Mouse (Mus musculus): Measurements from ENCODE around the gene Atp7b. TPM values are rescaled to one million over a fixed set of nuclear protein-coding genes. Genes with fewer than 3 reads are reported as not detected.

The Atp7b gene
- polyA plus RNA-seq, 1 experiment = 0.04 TPM

DNA sequence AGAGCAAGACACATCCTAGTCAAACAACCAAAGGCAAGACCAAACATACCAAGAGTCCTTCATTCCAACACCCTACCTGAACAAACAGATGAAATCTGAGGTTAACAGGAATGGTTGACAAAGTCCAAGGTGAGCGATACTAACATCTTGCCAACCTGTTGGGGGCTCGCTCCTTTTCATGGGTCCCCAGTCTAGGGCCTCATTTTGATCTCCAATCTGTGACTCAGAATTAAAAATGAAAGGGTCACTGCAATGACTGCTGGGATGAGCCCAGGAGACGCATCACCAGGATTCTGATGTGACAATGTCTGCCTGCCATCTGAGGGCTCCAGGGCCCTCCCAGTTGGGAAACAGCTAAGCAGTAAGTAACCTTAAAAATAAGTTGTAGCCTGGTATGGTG lies 90.6 kb downstream of the Atp7b start, which contains the start of gene Ccdc70:
Ccdc70 (plus strand) TSS at position 301 of the 400 bp plus-strand sequence.
- H3K79me3 ChIP-seq (ENCODE audit: low read depth) = no peaks in the 10 kb centered on the region
- H3K36me3 ChIP-seq (ENCODE audit: control insufficient read depth, insufficient read depth) = no peaks in the 10 kb centered on the region
- H3K27me3 ChIP-seq (ENCODE audit: control insufficient read depth, insufficient read depth, insufficient read length) = no peaks in the 10 kb centered on the region
- H3K4me3 ChIP-seq (ENCODE audit: insufficient read depth, poor library complexity, severe bottlenecking) = no peak within 1 kb of the TSS
- H3K79me2 ChIP-seq (ENCODE audit: control insufficient read depth, insufficient read depth) = no peaks in the 10 kb centered on the region
- no peak for TF ChIP-seq USF1 (IDR thresholded peaks at IDR 0.05; ENCODE audit: low read depth)
- no peak for TF ChIP-seq FOSL1 (IDR thresholded peaks at IDR 0.05; ENCODE audit: insufficient read depth, low read length, poor library complexity, severe bottlenecking)
- no peak for TF ChIP-seq CEBPB (IDR thresholded peaks at IDR 0.05; ENCODE audit: low read depth)
- H3ac ChIP-seq (ENCODE audit: control insufficient read depth, insufficient read length, low read depth) = no peak within 1 kb of the TSS

- H3K79me2 ChIP-seq (ENCODE audit: control insufficient read depth, insufficient read depth) = no peaks in the 10 kb centered on the region
- H3K27me3 ChIP-seq (ENCODE audit: control insufficient read depth, insufficient read depth, insufficient read length) = no peaks in the 10 kb centered on the region
- H3K4me3 ChIP-seq (ENCODE audit: insufficient read depth, poor library complexity, severe bottlenecking) = no peak overlapping the region
- H3K36me3 ChIP-seq (ENCODE audit: control insufficient read depth, insufficient read depth) = no peaks in the 10 kb centered on the region
- no peaks in the 10 kb centered on the region for H3K79me3 ChIP-seq (ENCODE audit: low read depth)
- TF ChIP-seq MYOG (IDR thresholded peaks at IDR 0.05; ENCODE audit: control insufficient read depth, extremely low read depth, insufficient read length) (no peak), MAX (IDR thresholded peaks at IDR 0.05) (no peak), CTCF (IDR thresholded peaks at IDR 0.05; ENCODE audit: control insufficient read depth, insufficient read depth, insufficient read length) (no peak), USF1 (IDR thresholded peaks at IDR 0.05; ENCODE audit: low read depth) (no peak), FOSL1 (IDR thresholded peaks at IDR 0.05; ENCODE audit: insufficient read depth, low read length, poor library complexity, severe bottlenecking) (no peak), CEBPB (IDR thresholded peaks at IDR 0.05; ENCODE audit: low read depth) (no peak), MYOD1 (IDR thresholded peaks at IDR 0.05; ENCODE audit: control insufficient read depth, insufficient read length, low read depth) (no peak)
- H3ac ChIP-seq (ENCODE audit: control insufficient read depth, insufficient read length, low read depth) = no peak overlapping the region
Measured at GRCm38 (mm10) chr8:21966646-21967045, 93.5 kb downstream of the Atp7b start.

- Histone ChIP-seq H3K27me3 (ENCODE audit: control insufficient read depth, insufficient read depth, insufficient read length) (no peaks in the 10 kb centered on the region), H3K79me3 (ENCODE audit: low read depth) (no peaks in the 10 kb centered on the region), H3K4me3 (ENCODE audit: insufficient read depth, poor library complexity, severe bottlenecking) (no peak within 1 kb of the TSS), H3K36me3 (ENCODE audit: control insufficient read depth, insufficient read depth) (no peaks in the 10 kb centered on the region), H3K79me2 (ENCODE audit: control insufficient read depth, insufficient read depth) (no peaks in the 10 kb centered on the region), H3ac (ENCODE audit: control insufficient read depth, insufficient read length, low read depth) (no peak within 1 kb of the TSS)
- TF ChIP-seq USF1 (IDR thresholded peaks at IDR 0.05; ENCODE audit: low read depth) (no peak), MAX (IDR thresholded peaks at IDR 0.05) (no peak), MYOD1 (IDR thresholded peaks at IDR 0.05; ENCODE audit: control insufficient read depth, insufficient read length, low read depth) (no peak), CEBPB (IDR thresholded peaks at IDR 0.05; ENCODE audit: low read depth) (no peak), FOSL1 (IDR thresholded peaks at IDR 0.05; ENCODE audit: insufficient read depth, low read length, poor library complexity, severe bottlenecking) (no peak), CTCF (IDR thresholded peaks at IDR 0.05; ENCODE audit: control insufficient read depth, insufficient read depth, insufficient read length) (no peak), MYOG (IDR thresholded peaks at IDR 0.05; ENCODE audit: control insufficient read depth, extremely low read depth, insufficient read length) (no peak)
Measured at GRCm38 (mm10) chr8:21958414-21958813, 101.7 kb downstream of the Atp7b start, which contains the start of gene Fam90a1a. TSS of gene Fam90a1a (plus strand) at chr8:21958714.

- Histone ChIP-seq H3K79me3 (ENCODE audit: low read depth) (no peaks in the 10 kb centered on the region), H3K4me3 (ENCODE audit: insufficient read depth, poor library complexity, severe bottlenecking) (no peak overlapping the region), H3K27me3 (ENCODE audit: control insufficient read depth, insufficient read depth, insufficient read length) (no peaks in the 10 kb centered on the region), H3ac (ENCODE audit: control insufficient read depth, insufficient read length, low read depth) (no peak overlapping the region), H3K79me2 (ENCODE audit: control insufficient read depth, insufficient read depth) (no peaks in the 10 kb centered on the region), H3K36me3 (ENCODE audit: control insufficient read depth, insufficient read depth) (no peaks in the 10 kb centered on the region)
- TF ChIP-seq MAX (IDR thresholded peaks at IDR 0.05) (no peak), FOSL1 (IDR thresholded peaks at IDR 0.05; ENCODE audit: insufficient read depth, low read length, poor library complexity, severe bottlenecking) (no peak), MYOG (IDR thresholded peaks at IDR 0.05; ENCODE audit: control insufficient read depth, extremely low read depth, insufficient read length) (no peak), USF1 (IDR thresholded peaks at IDR 0.05; ENCODE audit: low read depth) (no peak), MYOD1 (IDR thresholded peaks at IDR 0.05; ENCODE audit: control insufficient read depth, insufficient read length, low read depth) (no peak), CTCF (IDR thresholded peaks at IDR 0.05; ENCODE audit: control insufficient read depth, insufficient read depth, insufficient read length) (no peak), CEBPB (IDR thresholded peaks at IDR 0.05; ENCODE audit: low read depth) (no peak)
Measured at GRCm38 (mm10) chr8:21956336-21956735, 103.8 kb downstream of the Atp7b start.

- Histone ChIP-seq H3K79me2 (ENCODE audit: control insufficient read depth, insufficient read depth) (no peaks in the 10 kb centered on the region), H3ac (ENCODE audit: control insufficient read depth, insufficient read length, low read depth) (no peak overlapping the region), H3K27me3 (ENCODE audit: control insufficient read depth, insufficient read depth, insufficient read length) (no peaks in the 10 kb centered on the region), H3K36me3 (ENCODE audit: control insufficient read depth, insufficient read depth) (no peaks in the 10 kb centered on the region), H3K4me3 (ENCODE audit: insufficient read depth, poor library complexity, severe bottlenecking) (no peak overlapping the region), H3K79me3 (ENCODE audit: low read depth) (no peaks in the 10 kb centered on the region)
- TF ChIP-seq CEBPB (IDR thresholded peaks at IDR 0.05; ENCODE audit: low read depth) = no peak
- TF ChIP-seq FOSL1 (IDR thresholded peaks at IDR 0.05; ENCODE audit: insufficient read depth, low read length, poor library complexity, severe bottlenecking) = no peak
- TF ChIP-seq CTCF (IDR thresholded peaks at IDR 0.05; ENCODE audit: control insufficient read depth, insufficient read depth, insufficient read length) = no peak
- no peak for TF ChIP-seq MYOG (IDR thresholded peaks at IDR 0.05; ENCODE audit: control insufficient read depth, extremely low read depth, insufficient read length)
- no peak for TF ChIP-seq MYOD1 (IDR thresholded peaks at IDR 0.05; ENCODE audit: control insufficient read depth, insufficient read length, low read depth)
- no peak for TF ChIP-seq USF1 (IDR thresholded peaks at IDR 0.05; ENCODE audit: low read depth)
- no peak for TF ChIP-seq MAX (IDR thresholded peaks at IDR 0.05)
Measured at GRCm38 (mm10) chr8:21955321-21955720, 104.8 kb downstream of the Atp7b start.

Data from C2C12 (cell line).